Mouse (Mus musculus) retina, adult 2 months (tissue): ENCODE results near the gene Utrn.

Experiments
- DNase-seq: peaks from one replicate; pipeline ENCODE4 v3.0.0-alpha.2; 2012; ENCODE audit warnings: low read depth, low spot score

Gene Utrn

DNA sequence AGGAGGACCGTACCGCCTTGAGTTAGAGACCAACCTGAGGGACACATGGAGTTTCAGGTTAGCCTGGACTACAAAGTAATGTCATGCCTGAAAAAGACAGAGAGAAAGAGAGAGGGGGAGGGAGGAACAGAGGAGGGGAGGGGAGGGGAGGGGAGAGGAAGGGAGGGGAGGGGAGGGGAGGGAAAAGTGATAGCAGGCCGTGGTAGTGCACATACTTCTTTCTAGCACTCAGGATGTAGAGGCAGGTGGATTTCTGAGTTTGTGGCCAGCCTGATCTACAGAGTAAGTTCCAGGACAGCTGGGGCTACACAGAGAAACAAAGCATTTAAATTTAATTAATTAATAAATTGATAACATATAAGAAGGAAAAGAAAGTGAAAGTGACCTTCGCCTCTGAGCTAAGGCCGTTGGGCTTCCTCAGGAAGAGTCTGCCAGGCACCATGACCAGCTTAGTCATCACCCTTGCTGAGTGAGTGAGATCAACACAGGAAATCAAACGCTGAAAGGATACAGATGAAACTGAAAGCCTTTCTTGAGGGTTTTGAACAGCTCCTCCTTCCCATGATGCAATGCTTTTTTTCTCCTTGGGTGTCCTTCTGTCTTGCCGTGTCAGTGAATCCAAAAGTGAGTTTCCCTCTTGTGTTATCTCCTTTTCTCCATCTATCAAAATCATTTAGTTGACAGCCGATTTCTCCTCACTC is 5.6 kb upstream of the Utrn start:
- no peak for DNase-seq

DNA sequence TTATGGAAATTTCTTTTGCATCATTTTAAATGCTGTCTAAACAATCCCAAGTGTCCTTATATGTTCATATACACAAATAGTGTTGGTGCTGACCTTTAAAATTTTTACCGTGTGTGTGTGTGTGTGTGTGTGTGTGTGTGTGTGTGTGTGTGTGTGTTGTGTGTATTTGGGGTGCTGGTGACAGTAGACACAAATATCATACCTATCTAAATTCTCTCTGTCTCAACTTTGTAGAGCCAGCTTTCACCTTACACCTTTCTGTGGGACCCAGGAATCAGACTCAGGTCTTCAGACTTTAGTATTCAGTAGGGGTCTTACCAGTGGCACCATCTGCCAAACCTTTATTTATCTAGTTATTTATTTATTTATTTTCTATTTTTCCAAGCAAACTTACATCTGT is 681 bp upstream of the Utrn start:
- no peak for DNase-seq

DNA sequence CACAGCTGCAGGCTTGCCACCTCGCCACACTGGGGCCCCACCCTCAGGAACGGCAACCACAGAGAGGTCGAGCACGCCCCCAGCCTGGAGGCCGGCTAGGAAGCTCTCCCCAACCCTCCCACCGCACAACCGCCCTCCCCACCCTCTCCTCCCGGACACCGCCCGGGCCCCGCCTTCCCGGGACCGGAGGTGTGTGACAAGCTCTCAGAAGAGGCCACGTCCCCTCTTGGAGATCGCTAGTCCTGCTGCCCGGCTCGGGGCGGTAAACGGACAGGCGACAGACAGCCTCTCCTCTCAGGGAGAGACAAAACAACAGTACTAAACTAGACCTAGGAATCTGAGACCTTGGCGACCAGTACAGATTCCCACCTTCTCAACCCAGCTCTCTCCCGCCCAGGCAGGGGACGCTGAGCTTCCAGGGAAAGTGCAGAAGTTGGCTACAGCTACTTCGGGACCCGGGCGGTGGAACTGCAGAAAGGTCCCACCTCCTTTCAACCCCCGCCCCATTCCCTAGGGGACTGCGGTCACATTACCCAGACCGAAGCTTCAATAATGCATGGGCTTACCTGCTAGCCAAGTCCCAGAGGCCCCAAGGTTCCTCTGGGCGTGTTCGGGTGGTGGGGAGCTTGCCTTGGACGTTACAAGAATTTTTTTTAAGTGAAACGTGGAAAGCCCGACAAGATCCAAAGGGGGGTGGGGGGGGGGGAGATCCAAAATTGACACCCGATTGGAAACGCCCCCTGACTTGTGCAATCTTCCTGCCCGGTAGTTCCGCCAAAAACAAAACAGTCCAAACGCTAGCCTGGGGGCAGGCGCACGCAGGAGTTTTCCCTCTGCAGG is 756 bp downstream of the Utrn start:
- no peak for DNase-seq

DNA sequence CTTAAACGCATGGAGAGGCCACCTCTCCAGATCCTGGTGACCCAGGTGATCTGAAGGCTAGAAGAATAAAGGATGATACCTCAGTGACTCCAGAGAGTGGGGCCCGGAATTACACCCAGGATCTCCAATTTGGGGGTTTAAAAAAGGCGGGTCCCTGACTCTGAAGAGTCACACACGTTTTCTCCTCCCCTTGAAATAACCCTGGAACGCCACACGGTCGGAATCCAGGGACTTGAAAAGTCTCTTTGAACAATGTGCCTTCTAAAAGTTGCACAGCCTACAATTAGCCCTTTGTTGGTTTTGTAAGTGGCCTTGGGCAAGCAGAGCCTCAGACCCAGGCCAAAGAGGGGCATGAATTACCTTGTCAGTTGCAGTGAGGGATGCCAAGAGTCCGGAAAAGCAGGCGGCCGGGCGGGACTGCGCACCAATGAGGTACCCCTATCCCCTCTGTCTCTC is 1.4 kb downstream of the Utrn start:
- no peak for DNase-seq

DNA sequence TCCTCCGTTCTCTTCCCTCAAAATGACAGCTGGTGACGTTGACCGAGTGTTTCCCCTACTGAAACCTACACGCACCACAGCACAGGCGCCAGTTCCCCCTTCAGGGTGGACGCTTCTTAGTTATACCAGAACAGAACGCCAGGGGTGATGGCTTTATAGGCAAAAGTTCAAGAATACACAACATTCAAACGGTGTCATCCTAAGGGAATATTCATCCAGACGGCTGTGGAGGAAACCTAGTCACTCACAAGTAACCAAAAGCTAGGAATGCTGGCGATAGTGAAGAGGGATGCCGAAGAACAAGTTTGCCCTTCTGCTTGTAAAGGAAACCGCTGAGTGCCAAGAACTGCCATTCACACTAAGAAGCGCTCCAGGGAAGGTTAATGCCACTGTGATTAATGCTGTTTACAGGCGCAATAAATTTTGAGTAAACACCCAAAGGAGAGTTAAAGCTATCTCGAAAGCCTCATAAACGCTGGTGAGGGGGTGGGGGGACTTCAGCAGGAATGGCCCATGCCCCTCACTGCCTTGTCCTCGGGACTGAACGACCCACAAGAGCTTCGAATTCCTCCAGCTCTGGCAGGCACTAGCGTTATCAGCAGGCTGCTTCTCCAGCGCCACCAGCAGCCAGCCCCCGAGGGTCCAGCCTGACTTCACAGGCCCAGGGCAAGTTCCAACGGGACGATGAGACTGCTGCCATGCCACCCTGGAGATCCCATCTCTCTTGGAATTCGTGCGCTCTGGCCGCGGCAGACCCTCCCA is 2.0 kb downstream of the Utrn start:
- DNase-seq: no peak

DNA sequence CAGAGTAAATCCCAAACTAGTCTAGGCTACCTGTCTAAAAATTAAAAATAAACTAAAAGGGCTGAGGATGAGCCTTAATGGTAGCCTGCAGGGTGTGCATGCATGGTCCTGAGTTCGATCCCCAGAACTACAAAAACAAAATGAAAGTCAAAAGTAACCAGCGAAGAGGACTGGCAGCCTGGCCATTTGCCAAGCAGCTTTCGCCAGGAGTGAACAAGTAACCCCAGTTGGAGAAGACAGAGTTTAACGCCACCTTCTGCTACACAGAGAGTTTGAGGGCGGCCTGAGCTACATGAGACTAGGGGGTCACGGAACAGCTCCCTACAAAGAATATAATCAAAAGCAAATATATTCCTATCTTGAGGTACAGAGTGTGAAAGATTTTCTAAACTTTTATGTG is 4.0 kb downstream of the Utrn start:
- DNase-seq: no peak

DNA sequence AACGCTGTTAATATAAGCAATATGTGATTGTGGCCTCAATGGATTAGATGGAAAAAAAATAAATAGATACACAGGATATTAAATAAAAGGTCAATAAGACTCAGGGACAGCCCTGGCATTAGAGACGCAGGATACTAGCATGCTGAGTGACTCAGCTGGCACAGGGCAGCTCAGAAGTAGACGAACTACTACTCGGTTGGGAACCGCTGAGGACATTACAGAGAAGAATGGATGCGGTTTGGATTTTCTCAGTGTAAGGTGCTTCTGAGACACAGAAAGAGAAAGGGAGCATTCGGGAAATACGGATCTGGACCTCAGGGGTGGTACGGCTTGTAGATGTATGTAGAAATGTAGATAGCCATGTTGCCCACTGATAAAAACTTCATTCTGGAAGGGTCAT is 5.6 kb downstream of the Utrn start:
- DNase-seq: no peak

DNA sequence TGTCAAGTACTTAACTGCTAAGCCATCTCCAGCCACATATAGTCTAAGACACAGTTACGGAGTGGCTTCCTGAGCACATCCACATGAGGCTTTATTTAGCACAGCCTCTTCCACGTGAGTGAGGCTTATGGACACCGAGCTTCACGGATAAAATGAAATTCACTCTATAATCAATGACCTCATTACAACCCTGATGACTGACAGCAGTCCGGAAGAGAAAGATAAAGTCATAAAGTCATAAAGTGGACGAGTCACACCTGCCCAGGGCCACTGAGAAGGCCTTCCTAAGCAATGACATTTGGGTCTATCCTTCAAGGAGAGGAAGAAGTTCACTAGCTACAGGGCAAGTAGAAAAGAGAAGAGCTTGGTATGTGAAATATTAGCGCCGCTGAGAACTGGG is 7.1 kb downstream of the Utrn start:
- DNase-seq: no peak

DNA sequence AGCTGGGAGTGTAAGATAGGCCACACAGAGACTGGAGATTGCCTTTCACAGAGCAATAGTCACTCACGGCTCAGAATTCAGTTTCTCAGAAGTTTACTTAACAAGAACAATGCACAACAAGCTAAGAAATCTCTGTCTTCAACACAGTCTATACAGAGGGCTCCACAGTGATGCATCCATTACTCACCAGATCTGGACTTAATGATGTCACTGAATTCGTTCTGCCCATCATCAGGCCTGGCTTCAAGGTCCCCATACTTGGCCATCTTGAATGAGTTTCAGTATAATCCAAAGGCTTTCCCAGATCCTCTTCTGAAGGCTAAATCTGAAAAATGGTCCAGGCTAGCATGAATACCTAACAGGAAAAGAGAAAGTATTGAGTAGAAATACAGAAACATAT is 7.8 kb downstream of the Utrn start:
- no peak for DNase-seq

DNA sequence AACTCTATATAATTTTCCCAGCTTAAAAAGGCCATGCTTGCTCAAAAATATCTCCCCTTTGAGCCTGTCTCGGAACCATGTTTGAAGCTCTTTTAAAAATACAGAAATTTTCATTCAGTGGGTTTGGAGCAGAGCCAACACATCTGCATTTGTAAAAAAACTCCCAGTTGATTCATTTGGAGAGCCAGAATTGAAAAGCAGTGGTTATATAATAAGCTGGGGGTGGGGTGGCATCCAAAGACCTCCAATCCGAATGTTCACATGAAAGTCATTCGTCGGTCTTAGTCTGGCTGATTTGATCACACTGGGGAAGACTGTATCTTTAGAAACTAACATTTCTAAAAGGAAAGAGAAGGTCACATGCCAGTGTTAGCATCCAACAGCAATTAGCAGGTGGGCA is 8.4 kb downstream of the Utrn start:
- DNase-seq: no peak

DNA sequence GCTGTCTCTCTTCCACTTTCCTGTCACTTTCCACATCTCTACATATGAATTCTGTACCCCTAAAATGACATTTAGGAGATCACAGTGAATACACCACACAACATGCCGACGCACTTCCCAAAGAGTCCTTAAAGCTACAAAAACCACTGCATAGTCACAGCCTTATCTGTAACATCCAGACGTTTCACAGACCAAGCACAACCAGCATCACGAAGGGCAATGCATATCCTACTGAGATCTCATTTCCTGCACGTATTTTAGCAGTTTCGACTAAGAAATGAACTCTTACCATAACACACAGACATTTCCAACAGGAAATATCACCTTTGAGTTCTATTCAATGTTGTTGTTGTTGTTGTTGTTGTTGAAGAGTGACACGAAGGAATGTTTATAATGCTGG is 8.8 kb downstream of the Utrn start:
- DNase-seq: no peak

DNA sequence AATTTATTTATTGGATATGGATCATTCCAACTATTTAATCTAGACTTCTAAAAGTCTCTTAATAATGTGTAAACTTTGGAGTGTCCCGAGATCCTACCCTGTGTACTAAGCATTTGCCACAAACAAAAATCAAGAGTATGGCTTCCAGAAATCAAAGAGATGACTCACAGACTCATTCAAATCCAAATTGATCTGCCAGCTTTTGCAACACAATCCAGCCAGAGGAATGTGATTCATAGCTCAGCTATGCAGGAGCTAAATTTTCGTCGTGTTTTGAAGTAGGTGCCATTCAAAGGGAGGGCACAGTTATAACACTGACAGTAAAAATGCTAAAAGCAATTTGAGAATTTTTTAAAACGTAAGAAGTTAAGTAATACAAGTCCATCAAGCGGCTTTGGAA is 11.1 kb downstream of the Utrn start:
- DNase-seq: no peak

DNA sequence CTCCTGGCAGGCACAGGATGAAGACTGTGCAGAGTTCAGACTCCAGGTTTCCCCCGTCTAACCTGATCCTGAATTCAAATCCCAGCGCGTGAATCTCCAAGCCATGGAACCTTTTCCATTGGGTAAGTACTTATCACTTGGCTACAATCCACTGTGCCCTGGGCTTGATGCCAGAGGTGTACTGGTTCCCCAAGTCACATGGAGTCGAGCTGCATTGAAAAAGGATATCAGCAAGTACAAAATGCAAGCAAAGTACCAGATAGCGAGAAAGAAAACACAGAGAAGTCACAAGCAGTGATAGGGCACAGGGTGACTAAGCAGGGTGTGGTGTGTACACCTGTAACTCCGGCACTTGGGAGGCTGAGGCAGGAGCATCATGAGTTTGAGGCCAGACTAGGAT is 14.9 kb downstream of the Utrn start:
- no peak for DNase-seq

DNA sequence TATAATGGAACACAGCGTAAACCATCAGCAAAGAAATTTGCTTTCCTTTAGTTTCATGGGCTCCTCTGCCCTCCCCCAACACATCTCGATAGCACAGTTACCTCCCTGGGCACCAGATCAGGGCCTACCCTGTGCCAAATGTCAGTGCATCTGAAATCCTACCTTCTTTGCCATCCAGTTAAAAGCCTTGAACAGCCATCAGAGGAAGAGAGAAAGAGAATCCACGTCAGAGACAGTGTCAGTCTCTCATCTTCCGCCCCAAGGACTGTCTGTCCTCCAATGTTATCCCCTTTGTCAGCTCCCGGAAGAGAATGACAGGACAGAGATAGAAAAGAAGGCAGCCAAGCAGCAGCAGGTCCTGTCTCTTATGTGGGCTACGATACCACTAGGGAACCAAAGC is 15.4 kb downstream of the Utrn start:
- DNase-seq: no peak

DNA sequence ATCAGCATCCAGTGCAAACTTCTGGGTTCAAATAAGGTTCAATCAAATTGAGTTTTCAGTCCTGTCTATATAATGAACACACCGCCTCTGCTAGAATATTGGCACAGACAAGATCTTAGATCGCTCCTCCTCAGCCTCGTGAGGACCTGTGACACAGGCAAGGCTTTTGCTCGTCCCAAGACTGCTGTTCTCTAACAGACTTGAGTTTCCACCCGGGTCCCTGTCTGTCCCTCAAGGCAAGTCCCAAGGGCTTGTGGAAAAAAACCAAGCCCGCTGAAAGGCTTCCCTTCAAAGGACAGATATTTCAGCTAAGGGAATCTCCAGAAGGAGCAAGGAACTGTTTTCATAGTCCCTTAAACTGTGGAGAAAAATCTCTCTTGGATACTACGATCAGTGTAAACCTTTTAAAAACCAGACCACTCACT is 16.0 kb downstream of the Utrn start:
- DNase-seq: no peak

DNA sequence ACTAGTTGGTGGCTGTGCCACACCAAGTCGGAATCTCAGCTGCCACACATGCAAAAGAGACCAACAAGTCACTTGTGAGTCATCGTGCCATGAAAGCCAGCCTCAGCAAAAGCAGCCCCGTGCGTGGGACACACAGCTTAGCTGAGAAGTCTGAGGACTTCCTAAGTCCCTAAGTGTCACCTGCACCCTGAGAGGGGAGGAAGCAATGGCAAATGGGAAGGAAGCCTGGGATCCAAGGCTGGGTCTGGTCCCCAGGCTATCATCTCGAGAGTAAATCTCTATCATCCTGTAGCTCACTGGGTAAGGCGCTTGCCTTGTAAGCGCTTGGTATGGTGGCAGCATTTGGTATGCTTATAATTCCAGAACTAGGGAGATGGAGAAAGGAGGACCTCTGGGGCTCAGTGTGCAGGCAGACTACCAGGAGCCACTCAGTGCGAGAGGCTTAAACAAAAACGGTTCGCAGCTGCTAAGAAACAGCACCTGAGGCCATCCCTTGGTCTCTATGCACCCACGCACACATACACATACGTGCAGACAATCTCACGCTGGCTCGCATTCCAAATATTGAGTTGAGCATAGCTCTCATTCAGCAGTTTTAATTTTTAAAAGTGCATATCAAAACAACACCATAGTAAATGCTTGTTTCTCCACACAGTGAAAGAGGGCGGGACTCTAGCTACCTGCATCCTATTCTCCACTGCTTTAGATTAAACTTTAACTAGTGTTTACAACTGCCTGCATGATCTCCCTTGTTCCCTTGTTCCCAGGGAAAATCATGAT is 16.6 kb downstream of the Utrn start:
- no peak for DNase-seq

DNA sequence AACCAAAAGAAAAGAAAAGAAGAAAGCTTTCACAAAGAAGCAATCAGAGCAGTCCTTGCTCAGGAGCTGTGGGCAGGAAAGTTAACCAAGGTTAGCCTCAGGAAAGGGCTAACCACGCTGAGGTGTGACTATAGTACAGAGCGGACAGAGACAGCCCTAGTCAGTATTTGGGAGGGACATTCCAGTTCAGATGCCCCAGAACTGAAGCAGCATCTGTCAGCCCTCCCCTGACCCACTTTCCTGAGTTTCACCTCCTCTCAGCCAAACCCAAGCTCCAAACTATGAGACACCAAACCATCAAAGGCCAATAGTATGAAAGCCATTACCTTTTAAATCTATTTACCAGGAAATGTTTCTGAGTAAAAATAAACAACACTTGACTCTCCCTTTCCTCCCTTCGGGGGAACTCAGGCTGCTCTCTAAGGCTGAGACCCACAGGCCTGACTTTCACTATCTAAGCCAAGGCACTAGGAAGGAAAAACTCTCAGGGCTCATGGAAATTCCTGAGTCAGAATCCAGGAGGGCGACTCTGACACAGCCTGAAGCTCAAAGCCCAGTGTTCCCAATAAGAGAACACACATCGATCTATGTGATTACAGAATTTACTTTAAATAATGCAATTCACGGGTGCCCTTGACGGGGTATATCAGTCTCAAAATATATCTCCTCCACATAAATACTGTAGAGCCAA is 18.2 kb downstream of the Utrn start:
- DNase-seq: no peak

DNA sequence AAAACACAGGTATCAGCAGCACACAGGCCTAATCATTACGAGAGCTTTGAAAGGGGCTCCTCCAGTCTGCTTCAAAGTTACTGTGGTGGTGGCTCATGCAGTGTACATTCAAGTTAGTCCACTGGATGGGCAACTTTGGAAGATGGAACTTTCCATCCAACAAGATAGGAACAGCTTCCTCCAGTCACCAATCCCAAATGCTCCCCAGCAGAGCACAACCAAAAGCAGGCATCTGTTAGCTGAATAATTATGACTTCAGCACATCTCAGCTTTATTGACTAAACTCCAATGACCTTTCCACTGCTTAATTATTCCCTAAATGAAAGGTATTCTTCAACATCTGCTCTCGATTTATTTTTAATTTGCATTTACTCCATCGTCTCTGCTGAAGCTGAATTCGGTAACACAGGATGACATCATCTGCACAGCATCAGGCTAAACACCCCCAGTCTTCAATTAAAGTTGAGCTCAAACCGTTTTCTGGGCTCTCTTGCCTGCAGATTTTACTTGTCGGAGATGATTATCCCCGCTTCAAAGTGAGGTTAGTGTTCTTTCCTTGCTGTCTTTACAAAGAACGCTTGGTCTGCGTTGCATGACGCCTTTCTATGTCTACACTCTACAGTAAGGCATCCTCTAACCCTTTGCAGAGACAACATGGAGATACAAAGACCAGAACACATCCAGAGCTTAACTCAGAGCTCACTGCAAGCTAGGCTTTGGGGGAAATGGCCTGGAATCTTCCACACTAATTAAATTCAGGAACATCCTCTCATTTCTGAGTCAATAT is 20.6 kb downstream of the Utrn start:
- DNase-seq: no peak

DNA sequence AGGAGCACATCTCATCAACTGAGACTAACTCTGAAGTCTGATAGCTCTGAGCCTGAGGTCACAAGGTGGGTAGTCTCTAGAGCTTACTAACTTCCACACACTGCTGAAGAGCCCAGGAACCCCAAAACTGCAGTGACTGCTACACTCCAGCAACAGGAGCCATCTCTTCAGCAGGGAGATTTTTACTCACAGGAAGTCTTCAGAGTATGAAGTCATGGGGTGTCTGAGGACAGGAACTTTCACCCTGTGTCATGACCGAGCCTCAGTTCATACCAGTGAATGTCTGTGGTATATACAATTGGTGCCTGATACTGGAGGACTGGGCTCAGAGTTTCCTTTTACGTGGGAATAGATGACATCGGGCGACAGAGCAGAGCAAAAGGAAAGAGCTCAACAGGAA is 26.6 kb downstream of the Utrn start:
- DNase-seq: no peak

DNA sequence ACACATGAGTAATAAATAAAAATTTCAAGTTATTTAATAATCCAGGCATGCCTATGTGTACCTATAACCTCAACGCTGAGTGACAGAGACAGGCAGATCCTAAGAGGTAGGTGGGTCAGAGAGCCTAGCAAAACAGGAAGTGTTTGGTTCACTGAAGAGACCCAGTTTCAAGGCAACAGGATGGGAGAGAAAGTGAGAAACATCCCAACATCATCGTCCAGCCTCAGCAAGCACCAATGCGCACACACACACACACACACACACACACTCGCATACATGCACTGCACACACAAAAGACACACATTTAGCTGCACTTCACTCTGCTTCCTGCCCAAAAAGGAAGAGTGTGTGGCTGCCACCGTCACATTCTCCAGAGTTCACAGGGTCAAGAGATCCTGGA is 27.7 kb downstream of the Utrn start:
- DNase-seq: no peak
